Mouse (Mus musculus) cerebellum, postnatal 10 days (tissue): ENCODE measurements around the gene Stag1.

Experiments used
- DNase-seq, 2 experiments: peaks; one replicate each; pipeline ENCODE4 v3.0.0; 2021; ENCODE audit warnings: mixed read lengths in 2 of 2

The Stag1 gene

DNA sequence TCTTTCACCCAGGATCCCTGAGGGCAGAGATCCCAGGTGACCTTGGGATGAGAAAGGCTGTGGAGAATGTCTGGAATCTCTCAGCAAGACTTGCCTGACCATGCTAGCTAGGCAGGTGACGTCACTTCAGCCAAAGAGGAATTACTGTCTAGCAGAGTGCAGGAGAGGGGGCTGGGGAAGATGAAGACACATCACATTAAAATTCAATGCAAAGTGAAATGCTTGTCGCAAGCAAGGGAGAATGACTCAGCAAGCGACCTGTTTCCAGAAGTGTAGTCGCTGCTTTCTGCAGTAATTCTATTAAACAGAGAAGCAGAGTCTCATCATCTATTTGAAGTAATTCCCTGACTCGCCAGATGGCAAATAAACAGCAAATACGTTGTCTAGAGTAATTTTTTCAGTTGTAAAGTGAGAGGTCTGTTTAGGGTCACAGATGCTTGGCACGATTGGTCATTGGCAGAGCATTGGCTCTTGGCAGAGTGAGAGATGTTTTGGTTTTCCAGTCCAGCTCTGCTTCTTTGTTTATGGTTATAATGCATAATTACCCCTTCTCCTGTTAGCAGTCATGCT, 8.5 kb downstream of the Stag1 start:
- DNase-seq, result peak; percentile 49 to 60

DNA sequence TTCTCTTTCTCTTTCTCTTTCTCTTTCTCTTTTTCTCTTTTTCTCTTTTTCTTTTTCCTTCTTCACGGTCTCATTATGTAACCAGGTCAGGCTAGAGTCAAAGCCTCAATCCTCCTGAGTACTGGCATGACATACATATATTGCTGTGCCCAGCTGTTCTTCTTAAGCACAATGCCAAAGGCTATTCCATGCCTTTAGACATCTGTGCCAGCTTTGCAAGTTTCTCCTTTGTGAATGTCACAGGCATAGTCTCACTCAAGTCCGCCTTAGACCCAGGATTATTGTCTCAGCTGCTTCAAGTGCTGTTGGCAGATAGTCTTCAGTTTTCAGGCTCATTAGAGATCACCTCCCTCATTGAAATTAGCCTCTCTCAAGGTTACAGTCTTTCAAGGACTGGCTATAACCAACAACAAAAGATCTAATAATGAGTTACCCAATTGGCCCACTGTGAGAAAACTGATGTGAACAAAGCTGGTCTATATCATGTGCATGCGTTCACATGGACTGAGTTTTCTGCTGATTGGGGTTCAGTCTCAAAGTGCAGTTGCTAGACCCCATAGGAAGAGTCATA, 16.0 kb downstream of the Stag1 start:
- no peak for DNase-seq

DNA sequence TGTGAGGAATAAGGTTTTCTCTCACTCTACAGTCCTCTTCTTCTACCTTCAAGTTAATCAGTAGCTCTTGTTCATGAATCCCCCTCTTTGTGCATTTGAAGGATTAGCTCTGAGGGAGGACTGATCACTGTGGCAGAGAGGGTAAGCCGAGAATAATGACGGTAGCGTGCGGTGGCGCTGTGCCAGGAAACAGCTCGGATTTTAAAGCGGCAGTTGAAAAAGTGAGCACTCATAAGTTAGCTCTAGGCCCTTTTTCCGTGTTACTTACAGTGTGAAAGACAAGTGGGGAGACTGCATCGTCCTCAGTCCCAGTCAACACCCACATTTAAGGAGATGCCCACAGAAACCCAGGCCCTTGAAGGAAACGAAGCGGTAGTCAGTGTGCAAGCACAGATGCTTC, 19.3 kb downstream of the Stag1 start:
- peak; percentile 73 to 78 for DNase-seq

DNA sequence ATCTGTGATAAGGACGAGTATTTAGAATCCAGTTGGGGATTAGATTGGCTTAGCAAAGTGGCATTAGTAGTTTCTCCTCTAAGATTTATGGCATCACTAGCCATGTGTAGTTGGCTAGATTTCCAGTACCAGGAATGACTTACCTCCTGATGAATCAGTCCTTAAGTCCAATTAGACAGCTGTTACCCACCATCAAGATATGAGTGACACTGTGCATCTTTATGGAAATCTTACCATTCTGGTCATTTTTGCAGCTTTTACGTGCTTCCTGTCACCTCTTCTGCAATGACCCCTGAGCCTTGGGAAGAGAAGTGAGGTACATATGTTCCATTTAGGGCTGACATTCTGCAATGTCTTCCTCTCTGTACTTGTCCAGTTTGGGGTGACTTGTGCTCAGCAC, 28.7 kb downstream of the Stag1 start:
- DNase-seq, result no peak

DNA sequence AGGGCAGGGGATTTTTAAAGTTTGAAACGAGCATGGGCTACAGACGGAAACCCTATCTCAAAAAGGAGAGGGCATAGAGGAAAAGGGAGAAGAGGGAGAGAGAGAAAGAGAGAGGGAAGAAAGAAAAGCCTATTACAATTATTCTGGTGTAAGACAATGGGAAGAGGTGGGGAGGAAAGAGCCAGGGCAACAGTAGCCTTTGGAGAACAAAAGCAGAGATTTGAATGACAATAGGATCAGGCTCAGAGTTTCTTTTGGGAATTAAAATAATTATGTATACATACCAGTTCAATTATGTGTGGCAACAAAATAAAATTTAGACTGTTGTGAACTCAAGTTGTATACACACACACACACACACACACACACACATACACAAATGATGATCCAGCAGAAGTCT, 43.2 kb downstream of the Stag1 start:
- DNase-seq, result no peak

DNA sequence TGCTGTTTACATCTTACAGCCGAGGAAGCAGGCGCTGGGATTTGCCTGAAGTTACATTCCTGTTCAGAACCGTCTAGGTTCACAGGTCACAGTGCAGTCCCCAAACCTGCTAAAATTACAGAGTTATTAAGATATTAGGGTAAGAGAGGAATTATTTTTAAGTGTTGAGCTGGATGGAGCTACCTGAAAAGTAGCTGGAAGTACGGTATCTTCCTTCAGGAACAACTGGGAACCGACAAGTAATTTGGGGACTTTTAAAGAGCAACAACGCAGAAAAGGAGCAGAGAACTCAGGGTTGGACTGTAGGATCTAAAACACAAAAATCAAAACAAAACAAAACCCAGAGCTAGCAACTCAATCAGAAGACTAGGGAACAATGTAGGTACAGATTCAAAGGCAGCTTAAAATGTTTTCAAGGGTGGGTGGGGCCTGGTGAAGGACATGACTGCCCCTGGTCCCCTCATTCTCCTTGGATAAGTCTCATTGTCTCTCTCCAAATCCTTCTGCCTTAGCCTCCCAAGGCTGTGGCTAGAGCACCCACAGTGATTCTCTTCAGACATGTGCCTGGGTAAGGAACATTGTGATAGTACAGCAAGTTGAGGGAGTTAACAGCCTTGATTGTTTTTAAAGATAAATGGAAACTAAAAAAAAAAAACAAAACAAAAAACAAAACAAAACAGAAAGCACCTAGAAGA, 43.9 kb downstream of the Stag1 start:
- DNase-seq, result peak in 1 of 2 experiments; percentile 22

DNA sequence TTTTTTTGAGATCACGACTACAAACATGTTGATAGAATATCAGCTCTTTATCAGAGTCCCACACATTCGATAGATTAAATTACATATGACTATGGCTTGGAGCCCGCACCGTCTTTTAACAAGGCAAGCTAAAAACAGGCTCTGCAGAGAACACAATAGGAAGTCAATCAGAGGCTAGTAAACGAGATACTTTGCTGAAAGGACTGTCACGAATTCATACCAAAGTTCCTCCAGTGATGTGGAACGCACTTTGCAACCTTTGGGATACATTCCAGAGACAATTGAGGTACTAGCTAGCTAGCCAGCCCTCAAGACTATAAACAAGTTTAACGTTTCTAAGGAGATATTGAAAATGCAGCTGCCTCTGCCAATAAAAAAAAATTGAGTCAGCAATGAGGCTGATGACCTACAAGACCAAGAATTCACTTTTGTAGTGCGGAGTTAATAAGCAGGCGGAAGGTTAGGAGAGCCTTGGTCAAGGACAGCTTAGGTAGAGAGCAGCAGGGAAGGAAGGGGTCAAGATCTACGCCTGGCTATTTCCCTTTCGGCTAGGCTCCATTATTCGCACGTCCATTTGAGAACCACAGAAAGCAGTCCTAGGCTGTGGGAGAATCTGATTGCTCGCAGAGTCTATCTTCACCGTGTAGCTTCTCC, 44.7 kb downstream of the Stag1 start:
- DNase-seq, result peak; percentile 26 to 55

DNA sequence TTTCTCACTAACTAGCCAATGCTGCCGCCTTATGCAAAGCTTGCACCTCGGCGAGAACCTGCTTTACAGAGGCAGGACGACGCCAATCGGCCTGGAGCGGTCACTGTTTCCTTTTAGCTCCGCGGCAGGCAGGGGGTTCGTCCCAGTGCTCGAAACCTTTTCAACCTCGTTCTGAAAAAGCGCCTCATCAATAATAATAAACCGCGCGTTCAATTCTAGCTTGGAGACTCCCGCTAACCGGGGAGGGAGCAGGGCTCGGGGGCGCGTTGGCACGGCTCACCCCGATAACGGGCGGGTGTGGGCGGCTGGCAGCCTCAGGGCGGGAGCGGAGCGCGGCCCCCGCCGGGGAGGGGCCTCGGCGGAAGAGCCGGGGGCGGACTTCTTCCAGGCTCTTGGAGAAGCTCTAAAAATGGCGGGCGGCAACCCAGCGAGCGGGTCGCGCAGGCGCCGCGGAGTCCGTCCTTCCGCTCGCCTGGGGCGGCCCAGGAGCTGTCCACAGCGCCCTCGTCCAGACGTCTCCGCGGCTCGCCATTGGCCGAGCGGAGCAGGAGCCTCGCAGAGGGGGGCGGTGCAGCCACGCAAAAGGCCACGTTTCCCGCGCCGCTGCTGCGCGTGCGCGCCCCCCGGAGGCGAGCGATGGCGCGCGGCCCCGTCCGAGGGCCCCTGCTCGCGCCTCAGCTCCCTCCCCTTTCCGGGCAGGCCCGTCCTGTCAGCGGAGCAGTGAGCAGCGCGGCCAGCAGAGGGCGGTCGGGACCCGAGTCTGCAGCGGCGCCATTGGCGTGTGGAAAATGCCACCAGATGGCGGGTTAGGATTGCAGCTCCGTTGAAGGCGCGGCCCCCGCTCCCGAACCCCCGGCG, 45.5 kb downstream of the Stag1 start:
- peak; percentile 100 for DNase-seq

DNA sequence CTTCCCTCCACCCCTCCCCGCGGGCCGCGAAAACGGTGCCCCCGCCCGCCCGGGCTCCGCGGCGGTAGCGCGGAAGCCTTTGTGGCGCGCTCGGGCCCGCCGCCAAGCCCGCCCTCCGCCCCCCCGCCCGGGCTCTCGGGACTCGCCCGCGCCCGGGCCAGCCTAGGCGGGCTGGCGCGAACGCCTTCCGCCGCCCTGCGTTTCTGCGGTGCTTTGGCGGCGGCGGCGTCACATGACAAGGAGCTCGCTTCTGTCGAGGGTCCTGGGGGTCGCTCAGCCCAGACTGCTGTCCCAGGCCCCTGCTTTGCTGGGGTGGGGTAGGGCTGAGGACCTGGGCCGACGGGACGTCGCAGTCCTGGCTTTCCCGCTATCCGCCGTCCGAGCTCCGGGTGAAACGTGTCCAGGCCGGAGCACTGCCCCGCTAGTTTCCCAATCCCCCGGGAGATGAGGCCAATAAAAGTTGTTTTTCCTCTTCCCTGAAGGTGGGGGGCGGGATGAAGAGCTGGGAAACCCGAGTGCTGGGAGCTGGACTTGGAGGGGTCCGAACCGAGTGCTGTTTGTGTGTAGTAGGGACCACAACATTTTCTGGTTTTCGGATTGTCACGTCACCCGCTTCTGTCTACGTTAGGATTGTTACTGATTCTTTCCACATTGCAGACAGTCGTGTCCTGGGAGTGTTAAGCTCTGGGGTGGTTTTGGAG, 46.6 kb downstream of the Stag1 start:
- DNase-seq, result peak; percentile 80 to 83

DNA sequence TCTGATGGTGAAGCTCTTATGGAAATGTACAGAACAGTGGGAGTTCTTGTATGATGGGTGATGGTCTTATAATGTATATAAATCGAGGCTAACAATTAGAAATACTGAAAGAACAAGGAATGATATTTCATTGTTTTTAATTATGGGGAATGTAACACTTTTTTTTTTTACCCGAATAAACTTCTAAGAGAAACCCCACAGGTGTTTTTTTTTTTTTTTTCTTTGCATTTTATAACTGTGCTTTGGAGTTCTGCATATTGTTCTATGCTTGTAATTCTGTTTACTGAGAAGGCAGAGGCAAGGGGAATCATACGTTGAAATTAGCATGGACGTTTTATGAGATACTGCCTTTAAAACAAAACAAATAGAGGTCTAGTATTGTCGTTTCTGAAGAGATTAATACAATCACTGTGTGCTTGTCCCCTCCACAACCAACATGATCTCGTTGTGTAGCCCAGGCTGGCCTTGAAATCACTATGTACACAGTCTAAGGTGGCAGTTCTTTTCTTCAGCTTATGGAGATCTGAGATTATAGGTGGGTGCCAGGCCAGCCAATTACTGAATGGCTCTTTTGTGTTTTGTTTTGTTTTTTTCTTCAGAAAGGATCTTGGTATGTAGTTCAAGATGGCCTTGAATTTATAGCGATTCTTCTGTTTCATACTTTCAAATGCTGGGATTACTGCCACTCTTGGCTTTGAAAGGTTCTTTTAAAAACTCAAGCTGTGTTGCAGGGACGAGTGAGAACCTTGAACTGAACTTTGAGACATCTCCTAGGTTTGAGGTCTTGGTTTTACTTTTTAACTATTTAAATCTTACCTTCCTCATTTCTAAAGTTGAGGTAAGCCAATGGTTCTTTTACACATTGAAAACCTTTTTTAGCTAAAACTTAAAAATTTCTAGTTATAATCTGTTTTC, 47.7 kb downstream of the Stag1 start:
- DNase-seq, result no peak

DNA sequence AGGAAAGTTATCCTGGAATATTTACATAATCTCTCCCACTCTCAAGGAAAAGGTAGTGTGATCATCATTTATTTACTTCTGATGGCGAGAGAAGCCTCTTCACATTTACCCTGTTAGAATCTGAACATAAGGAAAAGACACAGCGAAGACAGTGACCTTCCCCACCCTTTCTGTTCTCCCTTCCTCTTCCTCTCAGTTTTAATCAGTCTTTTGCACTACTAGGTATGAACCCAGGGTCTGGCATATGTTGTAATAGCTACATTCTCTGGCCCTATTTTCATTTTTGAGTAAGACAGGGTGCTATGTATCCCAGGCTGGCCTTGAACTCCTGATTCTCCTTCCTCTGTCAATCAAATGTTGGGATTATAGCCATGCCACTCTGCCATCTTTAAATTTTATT, 48.7 kb downstream of the Stag1 start:
- no peak for DNase-seq

DNA sequence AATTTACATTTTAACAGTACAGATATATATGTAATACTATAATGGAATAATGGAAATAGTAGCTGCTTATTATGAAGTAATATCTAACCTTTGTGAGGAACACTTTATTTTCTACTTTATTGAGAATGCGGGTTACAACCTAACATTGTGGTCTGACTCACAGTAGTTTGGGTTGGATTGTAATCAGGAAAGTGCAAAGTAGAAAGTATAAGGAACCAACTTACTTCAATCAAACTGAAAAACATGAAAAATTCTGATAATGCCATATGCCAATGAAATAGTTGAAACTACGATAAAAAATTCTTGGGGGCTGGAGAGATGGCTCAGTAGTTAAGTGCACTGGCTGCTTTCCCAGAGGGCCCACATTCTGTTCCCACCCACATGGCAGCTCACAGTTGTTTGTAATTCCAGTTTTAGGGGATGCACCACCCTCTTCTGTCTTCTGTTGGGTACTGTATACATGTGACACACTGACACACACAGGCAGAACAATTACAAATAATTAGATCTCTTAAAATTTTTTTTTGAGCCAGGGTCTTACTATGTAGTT, 50.3 kb downstream of the Stag1 start:
- DNase-seq, result peak in 1 of 2 experiments; percentile 13

DNA sequence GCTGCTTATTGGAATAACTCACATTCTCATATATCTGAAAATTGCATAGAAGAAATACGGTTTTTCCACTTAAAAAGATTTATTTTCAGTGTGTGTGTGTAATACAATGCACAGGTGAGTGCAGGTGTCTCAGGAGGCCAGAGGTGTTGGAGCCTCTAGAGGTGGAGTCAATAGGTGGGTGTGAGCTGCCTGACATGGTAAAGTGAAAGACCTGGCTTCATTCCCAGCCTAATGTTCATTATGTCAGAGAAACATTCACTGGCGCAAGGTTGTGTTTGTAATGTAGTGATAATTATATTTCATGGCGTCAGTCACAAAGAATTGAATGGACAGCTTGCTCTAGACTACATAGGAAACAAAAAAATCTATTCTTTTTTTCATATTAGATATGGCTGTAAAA, 56.5 kb downstream of the Stag1 start:
- peak in 1 of 2 experiments; percentile 9 for DNase-seq

DNA sequence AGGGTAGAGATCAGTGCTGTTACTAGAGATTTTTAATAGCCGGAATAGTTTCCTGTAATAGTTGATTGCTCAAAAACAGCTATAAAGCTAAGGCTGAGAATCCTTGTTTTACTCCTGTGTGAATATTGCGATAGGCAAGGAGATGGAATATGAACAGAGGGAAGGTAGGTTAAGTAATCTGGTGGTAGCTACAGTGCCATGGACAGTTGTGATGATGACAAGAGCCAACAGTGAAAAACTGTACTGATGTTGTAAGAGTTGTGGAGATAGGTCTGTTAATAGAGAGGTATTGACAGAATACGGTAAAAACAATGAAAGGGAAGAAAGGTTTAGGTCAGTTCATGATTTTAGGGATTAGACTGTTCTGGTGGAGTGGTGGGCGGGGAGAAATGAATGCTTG, 58.5 kb downstream of the Stag1 start:
- DNase-seq, result no peak

DNA sequence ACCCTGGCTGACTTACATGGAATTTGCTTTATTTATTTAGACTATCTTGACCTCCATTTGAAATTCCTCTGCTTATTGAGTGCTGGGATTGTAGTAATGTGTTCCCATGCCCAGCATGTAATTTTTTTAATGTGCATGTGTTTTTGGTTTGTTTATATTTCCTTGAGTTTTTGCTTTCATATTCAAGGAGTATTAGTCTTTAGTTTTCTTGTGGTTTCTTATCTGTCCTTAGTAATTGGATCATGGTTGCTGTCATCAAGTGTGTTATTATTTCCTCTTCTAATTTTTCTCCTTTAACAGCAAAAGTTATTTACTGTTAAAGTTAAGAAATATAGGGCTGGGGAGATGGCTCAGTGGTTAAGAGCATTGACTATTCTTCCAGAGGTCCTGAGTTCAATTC, 63.0 kb downstream of the Stag1 start:
- DNase-seq, result no peak

DNA sequence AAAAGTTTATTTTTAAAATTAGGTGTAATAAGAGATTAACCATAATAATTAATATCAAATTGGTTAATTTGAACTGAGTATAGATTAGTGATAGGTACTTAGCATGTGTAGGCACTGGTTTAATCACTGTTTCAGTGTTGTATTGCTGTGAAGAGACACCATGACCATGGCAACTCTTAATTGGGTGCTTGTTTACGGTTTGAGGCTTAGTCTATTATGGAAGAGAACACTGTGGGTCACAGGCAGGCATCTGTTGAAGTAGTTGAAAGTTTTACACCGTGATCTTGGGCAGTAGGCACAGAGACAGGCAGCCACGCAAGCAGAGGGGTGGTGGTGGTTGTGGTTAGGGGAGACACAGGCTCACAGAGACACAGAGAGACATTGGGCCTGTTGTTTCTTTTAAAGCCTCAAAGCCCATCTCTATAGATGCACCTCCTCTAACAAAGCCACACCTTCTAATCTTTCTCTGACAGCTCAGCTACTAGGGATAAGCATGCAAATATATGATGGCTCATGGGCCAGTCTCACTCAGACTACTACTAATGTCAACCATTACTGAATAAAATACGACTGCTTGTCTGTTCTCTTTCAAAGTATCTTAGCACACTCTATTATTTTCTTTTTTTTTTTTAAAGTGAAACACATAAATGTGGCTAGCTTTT, 66.0 kb downstream of the Stag1 start:
- no peak for DNase-seq

DNA sequence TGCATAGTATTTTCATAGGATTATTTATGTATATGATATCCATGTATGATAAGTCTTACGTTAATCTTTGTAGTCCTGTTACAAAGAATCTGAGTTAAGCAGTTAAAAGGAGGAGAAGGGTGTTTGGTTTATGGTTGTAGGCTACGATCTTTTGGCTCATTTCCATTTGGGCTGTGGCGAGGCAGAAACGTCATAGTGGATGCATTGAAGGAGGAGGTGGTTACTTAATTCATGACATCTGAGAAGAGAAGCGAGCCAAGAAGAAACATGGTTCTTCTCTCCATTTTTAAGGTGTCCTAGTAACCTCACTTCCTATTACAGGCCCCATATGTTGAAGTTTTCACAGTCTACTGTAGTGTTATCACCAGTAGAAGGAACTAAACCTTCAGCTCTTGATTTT, 72.6 kb downstream of the Stag1 start:
- DNase-seq, result no peak

DNA sequence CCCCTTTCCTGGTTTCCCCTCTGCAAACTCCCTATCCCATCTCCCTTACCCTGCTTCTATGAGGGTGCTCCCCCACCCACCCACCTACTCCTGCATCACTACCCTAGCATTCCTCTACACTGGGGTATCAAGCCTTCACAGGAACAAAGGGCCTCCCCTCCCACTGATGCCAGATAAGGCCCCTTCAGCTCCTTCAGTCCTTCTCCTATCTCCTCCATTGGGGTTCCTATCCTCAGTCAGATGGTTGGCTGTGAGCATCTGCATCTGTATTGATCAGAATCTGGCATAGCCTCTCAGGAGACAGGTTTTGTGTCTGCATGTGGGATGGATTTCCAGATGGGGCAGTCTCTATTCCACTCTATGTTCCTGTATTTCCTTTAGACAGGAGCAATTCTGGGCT, 81.4 kb downstream of the Stag1 start:
- DNase-seq, result no peak

DNA sequence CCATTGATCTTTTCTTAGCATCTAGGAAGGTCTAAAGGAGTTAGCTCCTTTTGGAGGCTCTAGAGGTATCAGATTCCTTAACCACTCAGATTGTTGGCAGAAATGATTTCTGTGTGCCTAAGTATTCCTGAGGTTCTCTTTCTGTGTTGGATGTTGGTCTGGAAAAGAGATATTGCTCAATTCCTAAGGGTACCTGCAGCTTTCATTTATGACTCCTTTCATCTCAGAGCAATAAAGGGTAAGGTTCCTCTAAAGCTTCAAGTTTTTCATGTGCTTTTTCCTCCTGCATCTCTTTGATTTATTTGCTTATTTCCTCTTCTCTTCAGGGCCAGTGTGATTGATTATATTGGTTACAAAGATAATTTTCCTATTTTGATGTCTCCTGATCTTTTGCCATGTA, 84.7 kb downstream of the Stag1 start:
- no peak for DNase-seq

DNA sequence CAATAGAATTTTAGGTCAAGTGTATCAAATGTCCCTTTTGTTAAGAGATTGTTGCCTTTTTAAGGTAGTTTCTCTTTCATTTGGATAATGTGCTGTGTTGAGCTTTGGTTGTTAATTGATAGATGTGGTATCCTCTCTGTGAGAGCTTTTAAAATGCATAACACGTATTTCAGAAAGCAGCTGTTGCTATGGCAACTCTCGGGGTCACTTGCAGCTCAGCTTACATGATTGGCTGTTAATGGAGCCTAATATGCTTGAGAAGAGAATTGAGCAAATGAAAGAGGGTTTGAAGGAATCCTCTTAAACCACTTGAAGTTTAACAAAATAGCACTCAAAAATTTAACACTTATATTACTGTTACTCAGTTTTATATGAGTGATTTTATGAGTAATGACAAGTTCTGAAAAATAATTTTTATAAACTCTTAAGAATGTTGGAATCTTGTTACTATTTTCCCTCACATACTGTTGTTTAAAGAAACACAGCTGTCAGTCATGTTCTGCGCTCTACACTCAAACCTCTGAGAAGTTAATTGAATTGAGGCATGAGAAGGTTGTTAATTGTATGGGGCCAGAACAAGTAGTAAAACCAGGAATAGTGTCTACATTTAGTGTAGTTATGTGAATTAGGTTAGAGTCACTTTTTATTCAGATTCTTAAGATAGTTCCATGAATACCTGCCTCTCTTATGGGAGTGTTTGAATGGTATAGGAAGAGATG, 88.3 kb downstream of the Stag1 start:
- peak; percentile 64 for DNase-seq
